Mouse (Mus musculus): ENCODE measurements around the gene Smim20.

Smim20 gene

DNA sequence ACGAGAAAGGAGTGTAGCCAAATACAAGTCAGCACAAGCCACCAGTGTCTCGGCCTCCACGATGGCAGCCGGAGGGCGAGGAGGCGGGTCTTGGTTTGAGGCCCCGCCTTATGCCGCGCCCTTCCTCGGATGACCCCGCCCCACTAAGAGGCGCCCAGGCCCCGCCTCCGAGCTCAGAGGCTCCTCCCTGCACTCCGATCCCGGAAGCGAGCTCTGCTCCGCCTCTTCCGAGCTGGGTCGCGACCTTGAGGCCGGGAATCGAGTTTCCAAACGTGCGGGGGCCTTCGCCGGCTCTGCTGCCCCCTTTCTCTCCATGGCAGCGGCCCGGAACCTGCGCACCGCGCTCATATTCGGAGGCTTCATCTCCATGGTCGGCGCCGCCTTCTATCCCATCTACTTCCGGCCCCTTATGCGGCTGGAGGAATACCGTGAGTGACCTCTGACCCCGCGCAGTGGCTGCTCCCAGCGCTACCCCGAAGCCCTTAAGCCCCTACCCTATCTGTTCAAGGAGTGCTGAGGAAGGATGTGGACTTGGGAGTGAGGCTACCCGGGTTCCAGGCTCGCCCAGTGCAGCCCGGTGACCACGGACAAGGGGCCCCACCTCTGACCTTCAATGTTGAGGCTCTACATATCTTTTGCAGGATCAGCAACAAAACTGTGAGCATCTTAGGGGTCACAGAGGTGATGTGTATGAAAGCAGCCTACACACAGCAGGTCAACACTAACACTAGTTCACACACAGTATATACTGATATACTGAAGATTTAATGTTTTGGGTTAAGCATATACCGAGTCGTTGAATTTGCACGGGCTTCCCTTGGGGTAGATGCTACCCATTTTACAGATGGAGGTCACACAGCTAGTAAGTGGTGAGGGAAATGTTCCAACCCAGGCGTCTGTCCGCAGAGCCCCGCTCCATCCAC lies at the start of gene Smim20:
Smim20 (plus strand) TSS at position 153 of the 923 bp plus-strand sequence.
- in situ Hi-C loops (cut with MboI; ENCODE audit: unreplicated experiment in 2 of 2), result loop anchor here (5.0 to 25.0 kb wide), 3 partner anchors 35 to 1080 kb away; partner anchors contain the start of genes Dhx15 (in 1 of the 2) and Stim2 (in 1 of the 2)

DNA sequence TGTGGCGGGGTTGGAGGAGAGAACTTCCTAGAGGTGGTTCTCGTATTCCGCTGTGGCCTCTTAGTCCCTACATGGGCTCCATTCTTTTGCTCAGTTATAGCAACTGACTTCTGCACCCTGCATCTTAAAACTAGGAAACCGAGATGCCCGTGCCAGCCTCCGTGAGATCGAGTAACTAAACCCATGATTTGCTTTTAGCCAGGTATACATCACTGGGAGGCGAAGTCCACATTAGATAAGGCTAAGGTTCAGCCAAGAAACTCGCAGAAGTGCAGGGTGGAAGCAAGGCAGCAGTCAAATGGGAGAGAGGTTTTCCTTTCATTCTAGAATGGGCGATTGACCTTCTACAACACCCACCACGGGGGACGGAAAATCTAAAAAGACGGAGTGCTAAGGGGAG lies 41.4 kb upstream of the Smim20 start:
- in situ Hi-C loops (cut with MboI; ENCODE audit: unreplicated experiment in 2 of 2), result no loop called here

DNA sequence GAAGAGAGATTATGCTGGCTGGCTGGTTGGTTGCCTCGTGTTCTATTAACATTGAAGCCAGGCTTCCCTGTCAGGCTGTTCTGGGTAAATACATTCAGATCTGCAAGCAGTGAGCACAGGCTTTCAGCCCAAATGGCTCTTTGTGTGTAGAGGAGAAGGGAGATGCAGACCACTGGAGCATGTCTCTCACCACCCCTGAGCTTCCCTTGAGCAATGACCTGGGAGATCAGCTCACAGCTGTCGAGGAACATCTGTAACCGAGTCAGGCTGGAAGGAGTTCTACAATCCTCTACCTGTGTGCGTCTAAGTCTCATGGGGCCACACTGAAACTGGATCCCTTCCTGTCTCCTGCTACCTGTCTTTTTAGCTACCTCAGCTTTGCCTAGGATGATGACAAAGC lies 36.3 kb upstream of the Smim20 start:
- in situ Hi-C loops (cut with MboI; ENCODE audit: unreplicated experiment in 2 of 2), result loop anchor here in 1 of 2 experiments (5.0 kb wide), 1 partner anchor 37 kb away; the partner anchor contains the start of gene Smim20

DNA sequence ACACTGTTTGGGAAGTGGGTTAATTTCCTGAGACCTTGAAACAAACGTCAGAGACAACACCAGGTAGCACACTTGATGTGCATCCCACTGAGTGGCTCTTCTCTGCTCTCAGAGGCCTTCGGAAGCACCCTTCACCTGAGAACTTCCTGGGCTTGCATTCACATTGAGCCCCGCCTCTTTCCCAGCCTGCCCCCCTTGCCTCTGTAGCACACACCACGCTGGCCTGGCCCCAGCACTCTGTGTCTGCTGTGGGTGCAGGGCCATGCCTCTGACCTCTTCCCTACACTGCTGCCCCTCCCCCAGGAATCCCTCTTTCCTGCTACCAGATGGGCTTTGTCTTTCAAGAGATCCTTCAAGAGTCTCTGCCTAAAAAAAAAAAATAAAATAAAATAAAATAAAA lies 31.3 kb upstream of the Smim20 start:
- in situ Hi-C loops (cut with MboI; ENCODE audit: unreplicated experiment in 2 of 2), result no loop called here

DNA sequence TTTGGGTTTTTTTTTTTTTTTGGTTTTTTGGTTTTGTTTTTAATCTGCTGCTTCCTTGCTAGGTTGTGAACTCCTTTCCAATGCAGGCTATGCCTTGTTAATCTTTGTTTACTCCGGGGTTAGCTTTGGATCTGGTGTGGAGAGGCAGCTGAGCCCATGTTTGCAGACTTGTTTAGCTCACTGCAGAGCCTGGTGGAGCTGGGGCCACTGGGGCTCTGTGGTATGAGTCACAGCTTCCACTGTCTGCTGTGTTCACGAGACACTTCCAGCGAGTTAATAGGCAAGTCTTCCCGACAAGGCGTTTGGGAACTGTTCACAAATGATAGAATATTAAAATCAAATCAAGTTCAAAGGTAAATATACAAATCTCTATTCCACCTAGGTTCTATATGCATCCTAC lies 30.7 kb upstream of the Smim20 start:
- in situ Hi-C loops (cut with MboI; ENCODE audit: unreplicated experiment in 2 of 2), result no loop called here

GRCm38 (mm10) chr5:53236749-53237148 lies 30.1 kb upstream of the Smim20 start:
- in situ Hi-C loops (cut with MboI; ENCODE audit: unreplicated experiment in 2 of 2), result no loop called here

- in situ Hi-C loops (cut with MboI; ENCODE audit: unreplicated experiment in 2 of 2), result no loop called here
These were observed 28.1 kb upstream of the Smim20 start for GRCm38 (mm10) chr5:53238761-53239160.

GRCm38 (mm10) chr5:53239189-53239588 lies 27.7 kb upstream of the Smim20 start:
- in situ Hi-C loops (cut with MboI; ENCODE audit: unreplicated experiment in 2 of 2), result no loop called here

DNA sequence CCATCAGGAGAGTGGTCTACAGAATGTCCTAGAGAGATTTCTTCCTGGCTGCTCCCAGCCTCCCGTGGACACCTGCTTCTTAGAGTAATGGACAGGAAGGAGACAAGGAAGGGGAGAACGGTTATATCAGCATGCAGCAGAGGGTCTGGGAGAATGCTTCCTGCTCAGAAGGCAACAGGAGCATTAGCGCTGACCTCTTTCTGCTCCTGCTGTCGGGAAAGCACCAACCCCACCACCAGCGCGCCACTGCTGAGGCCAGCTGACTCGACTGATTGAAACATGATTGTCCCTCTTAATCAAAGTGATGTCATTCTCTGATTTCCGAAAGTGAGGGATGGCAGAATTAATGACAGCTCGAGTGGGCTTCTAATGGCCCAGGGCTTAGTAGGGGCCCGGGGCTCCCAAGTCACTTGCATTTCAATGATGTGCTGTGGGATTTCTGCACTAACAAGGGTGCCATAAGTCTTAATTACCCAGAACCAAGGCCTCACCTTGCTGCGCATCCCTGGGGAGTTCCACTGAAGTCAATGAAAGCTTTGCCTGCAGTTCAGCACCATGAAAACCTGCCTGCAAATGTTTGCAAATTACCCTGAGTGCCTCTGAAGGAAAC lies 26.9 kb upstream of the Smim20 start:
- in situ Hi-C loops (cut with MboI; ENCODE audit: unreplicated experiment in 2 of 2), result no loop called here

DNA sequence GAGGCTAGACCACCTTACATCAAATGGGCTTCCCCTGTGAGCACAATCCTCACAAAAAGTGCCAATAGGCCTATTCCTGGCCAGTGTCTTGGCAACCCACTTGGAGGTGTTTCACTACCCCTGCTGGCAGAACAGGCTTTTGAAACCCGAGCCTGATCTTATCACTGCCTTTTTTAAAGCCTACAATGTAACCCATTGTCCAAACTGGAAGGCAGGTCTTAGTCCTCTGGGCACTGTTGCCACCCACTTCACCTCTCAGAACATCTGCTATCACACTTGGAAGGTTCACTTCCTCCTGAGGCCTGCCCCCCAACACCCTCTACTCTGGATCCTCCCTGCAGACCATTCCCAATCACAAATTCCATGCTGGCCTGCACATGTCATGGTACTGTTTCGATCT lies 25.8 kb upstream of the Smim20 start:
- in situ Hi-C loops (cut with MboI; ENCODE audit: unreplicated experiment in 2 of 2), result no loop called here

DNA sequence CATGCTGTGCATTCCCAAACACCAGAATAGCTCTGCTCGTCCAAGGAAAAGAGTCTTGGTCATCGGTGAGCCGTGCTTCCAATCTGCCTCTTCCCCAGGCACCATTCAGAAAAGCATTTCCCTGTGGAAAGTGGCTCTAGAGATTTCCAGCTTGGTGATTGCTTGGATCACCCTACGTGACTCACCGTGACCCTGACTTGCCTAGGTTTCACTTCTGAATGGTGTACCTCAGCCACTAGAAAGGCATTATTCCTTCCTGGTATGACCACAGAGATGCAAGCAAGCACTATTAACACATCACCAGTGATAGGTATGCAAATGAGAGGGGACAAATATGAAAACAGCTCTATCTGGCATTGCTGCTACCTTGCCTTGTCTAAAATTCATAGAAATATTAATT lies 24.9 kb upstream of the Smim20 start:
- in situ Hi-C loops (cut with MboI; ENCODE audit: unreplicated experiment in 2 of 2), result no loop called here

DNA sequence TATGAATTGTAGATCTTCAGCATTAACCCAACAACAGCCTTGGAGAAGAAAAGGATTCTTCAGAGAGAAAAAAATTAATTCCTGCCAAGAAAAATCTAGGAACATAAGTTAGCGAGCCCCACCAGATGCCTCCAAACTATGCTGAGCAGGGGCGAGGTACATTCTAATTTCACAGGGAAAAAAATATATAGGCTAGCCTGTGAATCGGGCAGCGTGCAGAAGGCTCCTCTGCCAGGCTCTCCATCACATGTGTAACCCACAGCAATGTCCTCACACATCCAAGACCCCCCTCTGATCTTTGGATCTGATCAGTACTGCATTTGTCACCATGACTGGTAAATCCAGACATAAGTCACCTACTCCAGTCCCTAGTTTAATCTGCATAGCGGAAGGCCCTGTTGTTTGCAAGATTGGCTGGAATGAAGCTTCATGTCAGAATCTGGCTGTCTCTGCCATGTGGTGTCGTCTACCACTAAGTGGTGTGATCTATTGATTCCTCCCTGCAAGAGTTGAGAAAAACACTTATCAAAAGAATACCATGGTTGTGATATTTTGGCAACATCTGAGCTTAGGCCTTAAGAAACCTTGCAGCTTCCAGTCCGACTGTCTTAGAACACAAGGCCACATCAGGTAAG lies 23.9 kb upstream of the Smim20 start:
- in situ Hi-C loops (cut with MboI; ENCODE audit: unreplicated experiment in 2 of 2), result no loop called here

GRCm38 (mm10) chr5:53243933-53244332 lies 22.9 kb upstream of the Smim20 start:
- in situ Hi-C loops (cut with MboI; ENCODE audit: unreplicated experiment in 2 of 2), result no loop called here

DNA sequence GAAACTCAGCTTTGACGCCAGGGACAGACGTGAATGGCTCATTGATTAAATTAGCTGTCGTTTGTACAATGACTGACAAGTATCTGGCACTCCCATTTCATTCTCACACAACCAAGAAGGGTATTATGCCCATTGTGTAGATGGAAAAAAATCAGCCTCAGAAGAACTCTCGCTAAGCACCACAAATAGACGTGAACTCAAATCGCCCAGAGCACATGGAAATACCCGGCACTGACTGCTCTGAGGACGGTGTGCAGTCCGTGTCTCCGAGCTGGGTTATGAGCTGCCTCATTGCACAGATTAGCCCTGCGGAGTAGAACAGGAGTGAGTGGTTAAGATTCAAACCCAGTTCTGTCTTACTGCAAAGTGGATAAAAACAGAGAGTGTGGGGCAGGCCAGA lies 18.4 kb upstream of the Smim20 start:
- in situ Hi-C loops (cut with MboI; ENCODE audit: unreplicated experiment in 2 of 2), result no loop called here

- in situ Hi-C loops (cut with MboI; ENCODE audit: unreplicated experiment in 2 of 2), result loop anchor here in 1 of 2 experiments (25.0 kb wide), 1 partner anchor 1062 kb away; the partner anchor contains the start of gene Dhx15
These were observed 17.3 kb upstream of the Smim20 start for GRCm38 (mm10) chr5:53249431-53250061.

- in situ Hi-C loops (cut with MboI; ENCODE audit: unreplicated experiment in 2 of 2), result loop anchor here in 1 of 2 experiments (25.0 kb wide), 1 partner anchor 1067 kb away; the partner anchor contains the start of gene Dhx15
These were observed 12.7 kb upstream of the Smim20 start for GRCm38 (mm10) chr5:53254154-53254553.

- in situ Hi-C loops (cut with MboI; ENCODE audit: unreplicated experiment in 2 of 2), result loop anchor here in 1 of 2 experiments (25.0 kb wide), 1 partner anchor 1068 kb away; the partner anchor contains the start of gene Dhx15
These were observed 12.1 kb upstream of the Smim20 start for GRCm38 (mm10) chr5:53254821-53255220.

DNA sequence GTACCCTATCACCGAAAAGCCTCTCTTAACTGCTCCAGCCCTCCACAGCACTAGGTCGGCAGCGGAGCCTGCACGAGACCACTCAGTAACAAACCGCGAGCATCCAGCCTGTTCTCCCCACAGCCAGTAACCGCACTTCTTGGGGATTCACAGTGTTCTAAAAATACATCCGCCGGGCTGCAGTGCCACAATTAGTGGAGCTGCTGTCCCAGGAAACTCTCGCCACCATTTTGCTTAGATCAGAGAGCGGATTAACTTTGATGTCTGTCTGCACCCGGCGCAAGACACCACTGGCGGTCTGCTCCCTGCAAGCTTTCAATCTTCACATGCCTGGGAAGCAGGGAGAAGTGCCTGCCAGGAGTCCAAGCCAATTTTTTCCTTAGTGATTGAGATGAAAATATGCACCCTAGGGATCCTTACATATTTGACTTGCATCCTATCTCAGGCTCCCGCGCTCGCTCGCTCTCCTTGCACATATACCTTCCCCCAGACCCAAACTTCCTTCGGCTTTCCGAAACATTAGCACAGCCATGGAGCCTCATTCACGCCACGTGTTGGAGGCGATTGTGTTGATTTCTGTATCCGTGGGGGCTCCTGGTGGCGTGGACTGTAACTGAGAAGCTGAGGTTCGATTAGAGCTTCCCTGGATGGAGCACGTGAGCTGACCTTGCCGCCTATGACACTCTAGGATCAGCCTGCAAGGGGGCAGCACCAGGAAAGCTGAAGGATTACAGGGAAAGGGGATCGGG lies 8.7 kb upstream of the Smim20 start:
- in situ Hi-C loops (cut with MboI; ENCODE audit: unreplicated experiment in 2 of 2), result loop anchor here in 1 of 2 experiments (25.0 kb wide), 1 partner anchor 1071 kb away; the partner anchor contains the start of gene Dhx15

DNA sequence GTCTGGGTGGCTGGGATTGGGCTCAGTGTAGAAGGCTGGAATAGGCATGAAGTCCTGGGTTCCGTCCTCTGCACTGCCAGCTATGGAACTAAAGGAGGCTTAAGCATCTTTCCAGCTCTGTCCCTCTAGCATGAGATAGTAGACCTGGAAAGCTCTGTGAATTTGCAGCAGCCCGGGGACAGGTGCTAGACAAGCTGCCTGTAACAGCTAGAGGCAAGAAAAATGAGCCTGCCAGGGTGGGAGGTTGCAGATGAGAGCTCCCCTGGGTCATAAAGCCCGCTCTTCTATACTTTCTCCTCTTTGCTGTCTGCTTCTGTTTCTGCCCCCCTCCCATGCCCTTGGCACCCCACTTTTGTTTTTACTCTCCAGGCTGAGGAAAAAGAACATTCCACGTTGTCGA lies 7.0 kb upstream of the Smim20 start:
- in situ Hi-C loops (cut with MboI; ENCODE audit: unreplicated experiment in 2 of 2), result loop anchor here (10.0 to 25.0 kb wide), 2 partner anchors 735 to 1073 kb away; partner anchors contain the start of genes Dhx15 (in 1 of the 2) and Stim2 (in 1 of the 2)
